Mouse (Mus musculus): ENCODE results near the gene Usp3.

Usp3 gene

DNA sequence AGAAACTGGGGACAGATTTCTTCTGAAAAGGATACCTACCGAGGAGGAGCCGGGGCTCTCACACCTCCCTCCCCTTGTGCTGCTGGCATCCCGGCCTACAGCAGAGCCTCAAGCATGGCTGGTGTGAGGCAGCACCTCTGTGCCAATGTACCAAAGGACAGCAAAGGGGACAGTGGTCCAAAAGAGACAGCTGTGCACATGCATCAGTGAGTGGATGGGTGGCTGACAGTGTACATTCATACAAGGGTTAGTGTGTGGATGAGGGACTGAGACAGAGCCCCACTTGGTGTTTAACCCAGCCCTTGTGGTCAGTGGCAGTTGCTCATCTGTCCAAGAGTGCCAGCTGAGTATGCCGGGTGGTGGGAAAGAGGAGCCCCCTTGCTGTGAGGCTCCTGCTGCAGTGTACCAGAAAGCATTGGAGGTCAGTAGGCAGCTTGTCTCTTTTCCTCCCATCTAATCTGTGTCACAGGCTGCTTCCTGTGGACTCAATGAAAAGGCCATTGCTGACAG is 84.0 kb downstream of the Usp3 start:
- DNase-seq (ENCODE audit: low read depth, low spot score), result no peak

GRCm38 (mm10) chr9:66507684-66508083 is 85.3 kb downstream of the Usp3 start:
- no peak for DNase-seq (ENCODE audit: low read depth, low spot score)

- DNase-seq (ENCODE audit: low read depth, low spot score), result no peak
Observed at GRCm38 (mm10) chr9:66506424-66506823, 86.5 kb downstream of the Usp3 start.

DNA sequence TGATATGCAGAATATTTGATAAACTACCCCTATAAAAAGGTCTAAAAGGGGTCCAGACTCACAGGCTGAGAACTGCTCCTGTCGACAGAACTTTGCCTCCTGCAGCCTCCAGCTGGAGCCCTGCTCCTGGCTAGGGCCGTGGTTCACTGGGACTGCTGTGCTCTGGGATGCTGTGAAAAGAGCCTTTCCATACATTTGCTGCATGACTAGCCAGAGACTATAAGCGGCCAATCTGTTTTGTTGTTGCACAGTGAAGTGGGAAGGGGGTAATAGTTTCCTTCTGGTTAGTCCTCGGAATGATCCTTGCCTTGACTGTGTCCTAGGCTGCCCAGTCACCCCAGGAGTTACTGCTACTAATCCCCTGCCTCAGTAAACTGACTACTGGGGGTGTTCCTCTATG is 86.9 kb downstream of the Usp3 start:
- no peak for DNase-seq (ENCODE audit: low read depth, low spot score)

- DNase-seq (ENCODE audit: low read depth, low spot score), result no peak
Observed at GRCm38 (mm10) chr9:66505141-66505917, 87.6 kb downstream of the Usp3 start.

GRCm38 (mm10) chr9:66504518-66504917 is 88.4 kb downstream of the Usp3 start:
- no peak for DNase-seq (ENCODE audit: low read depth, low spot score)

GRCm38 (mm10) chr9:66503879-66504411 is 89.0 kb downstream of the Usp3 start:
- no peak for DNase-seq (ENCODE audit: low read depth, low spot score)

DNA sequence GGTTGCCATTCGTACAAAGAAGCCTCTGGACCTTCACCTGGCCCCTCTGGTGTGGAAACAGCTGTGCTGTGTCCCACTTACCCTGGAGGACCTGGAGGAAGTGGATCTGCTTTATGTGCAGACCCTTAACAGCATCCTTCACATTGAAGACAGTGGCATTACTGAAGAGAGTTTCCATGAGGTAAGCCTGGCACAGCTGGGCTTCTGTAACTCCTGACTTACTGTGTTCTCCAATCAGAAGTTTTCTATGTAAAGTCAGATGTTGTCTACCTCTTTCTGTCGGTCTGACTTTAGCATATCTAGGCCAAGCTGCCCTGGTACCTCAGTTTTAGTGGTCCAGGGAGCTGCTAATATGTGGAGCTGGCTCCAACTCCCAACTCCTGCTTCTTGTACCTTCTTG is 91.7 kb downstream of the Usp3 start:
- DNase-seq (ENCODE audit: low read depth, low spot score), result no peak

- DNase-seq (ENCODE audit: low read depth, low spot score), result no peak
Observed at GRCm38 (mm10) chr9:66493992-66494391, 99.0 kb downstream of the Usp3 start.

GRCm38 (mm10) chr9:66492361-66492760 is 100.6 kb downstream of the Usp3 start:
- DNase-seq (ENCODE audit: low read depth, low spot score), result no peak

DNA sequence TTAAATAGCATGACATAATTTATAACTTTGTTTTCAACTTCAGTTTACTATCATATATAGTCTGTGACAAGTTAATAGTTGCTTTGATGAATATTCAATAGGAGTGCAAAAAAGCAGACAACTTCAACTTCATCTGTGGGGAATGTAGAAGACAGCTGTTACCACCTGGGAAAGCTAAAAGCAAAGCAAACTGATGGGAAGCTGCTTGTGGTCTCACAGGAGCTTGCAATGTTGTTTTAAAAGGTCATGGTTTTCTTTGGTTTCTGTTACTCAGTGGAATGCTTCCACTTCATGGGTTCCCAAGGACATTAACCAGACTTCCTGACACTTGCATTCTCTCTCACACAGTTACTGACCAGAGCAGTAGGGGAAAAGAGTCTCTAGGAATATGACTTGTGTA is 104.2 kb downstream of the Usp3 start:
- no peak for DNase-seq (ENCODE audit: low read depth, low spot score)

- DNase-seq (ENCODE audit: low read depth, low spot score), result no peak
Observed at GRCm38 (mm10) chr9:66483429-66483828, 109.5 kb downstream of the Usp3 start.

DNA sequence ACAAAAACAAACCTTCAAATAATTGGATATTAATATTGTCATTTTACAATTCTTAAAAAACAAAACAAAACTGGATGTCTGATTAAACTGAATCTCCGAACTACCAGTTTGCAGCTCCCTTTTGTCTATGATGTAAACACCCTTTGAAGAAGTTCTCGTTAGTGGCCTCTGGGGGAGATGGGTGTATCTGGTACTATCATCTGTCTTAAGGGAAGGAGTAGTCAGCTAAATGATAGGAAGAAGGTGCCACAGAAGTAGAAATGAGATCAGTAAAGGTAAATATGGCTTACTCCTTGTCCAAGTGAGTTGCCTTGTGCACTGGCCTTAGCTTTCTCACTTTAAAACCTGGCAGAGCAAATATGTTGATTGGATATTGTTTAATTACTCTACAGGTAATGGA is 115.2 kb downstream of the Usp3 start:
- no peak for DNase-seq (ENCODE audit: low read depth, low spot score)

- peak; percentile 35 for DNase-seq (ENCODE audit: low read depth, low spot score)
Observed at GRCm38 (mm10) chr9:66465087-66465486, 127.9 kb downstream of the Usp3 start.
